Mouse (Mus musculus) ovary, adult 18-20 months (tissue): ENCODE measurements around the gene 1700067K01Rik.

Experiments
- DNase-seq: peaks from one replicate; pipeline ENCODE4 v3.0.0; 2022; ENCODE audit warnings: low spot score, mixed read lengths

1700067K01Rik gene

DNA sequence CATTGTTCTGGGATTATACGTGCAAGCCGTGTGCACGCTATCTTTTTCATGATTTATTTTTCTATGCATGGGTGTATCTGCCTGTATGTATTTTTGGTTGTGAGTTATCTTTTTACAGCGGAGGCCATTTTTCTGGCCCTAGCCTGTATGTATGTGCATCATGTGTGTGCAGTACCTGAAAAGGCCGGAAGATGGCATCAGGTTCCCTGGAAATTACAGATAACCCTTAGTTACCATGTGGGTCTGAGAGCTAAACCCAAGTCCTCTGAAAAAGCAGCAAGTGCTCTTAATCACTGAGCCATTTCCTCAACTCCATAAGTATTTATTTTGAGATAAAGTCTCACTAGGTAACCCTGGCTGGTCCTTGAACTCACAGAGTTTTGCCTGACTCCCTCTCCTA, 51.9 kb downstream of the 1700067K01Rik start:
- no peak for DNase-seq
